Mouse (Mus musculus): ENCODE measurements around the gene Krt16.
"Not testable (repeated sequence)": the region's sequence is repeated elsewhere in the genome, so short reads cannot be mapped to it uniquely, and the experiment has no call there.

Gene Krt16

DNA sequence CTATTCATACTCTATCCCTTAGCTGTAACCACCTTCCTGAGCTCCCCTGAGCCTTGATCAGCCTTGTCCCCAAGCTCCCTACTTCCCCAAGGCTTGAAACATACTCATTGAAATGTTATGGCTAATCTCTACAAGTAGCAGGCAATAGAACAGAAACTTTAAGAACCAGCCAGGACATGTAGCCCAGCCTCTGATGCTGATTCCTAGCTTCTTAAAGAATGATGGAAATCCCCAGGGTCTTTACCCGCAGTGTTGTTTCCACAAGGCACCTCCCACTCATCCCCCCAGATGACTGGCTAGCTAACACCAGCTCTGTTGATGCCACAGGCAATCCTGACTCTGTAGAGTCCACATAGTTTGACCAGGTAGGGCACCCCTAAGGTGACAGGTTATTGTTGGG lies 9.3 kb upstream of the Krt16 start:
- DNase-seq (ENCODE audit: inconsistent age in 2 of 2, low spot score in 1 of 2): no peak

DNA sequence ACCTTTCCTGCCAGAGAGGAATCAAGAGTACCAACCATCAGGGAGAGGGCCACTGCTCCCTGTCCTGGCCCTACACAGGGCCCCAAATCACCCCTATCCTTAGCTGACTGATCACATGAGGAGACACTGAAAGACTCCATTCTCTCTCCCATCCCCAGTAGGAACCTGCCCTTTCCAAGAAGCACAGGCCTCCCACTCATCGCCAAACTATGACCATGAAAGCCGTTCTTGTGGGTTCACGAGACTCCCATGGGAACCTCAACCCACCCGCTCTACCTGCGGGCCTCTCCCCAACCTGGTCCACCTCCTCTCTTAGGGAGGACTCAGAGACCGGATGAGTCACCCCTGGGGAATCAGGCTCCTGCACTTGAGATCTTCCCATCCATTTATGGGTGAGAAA lies 6.8 kb upstream of the Krt16 start:
- no peak for DNase-seq (ENCODE audit: inconsistent age in 2 of 2, low spot score in 1 of 2)

DNA sequence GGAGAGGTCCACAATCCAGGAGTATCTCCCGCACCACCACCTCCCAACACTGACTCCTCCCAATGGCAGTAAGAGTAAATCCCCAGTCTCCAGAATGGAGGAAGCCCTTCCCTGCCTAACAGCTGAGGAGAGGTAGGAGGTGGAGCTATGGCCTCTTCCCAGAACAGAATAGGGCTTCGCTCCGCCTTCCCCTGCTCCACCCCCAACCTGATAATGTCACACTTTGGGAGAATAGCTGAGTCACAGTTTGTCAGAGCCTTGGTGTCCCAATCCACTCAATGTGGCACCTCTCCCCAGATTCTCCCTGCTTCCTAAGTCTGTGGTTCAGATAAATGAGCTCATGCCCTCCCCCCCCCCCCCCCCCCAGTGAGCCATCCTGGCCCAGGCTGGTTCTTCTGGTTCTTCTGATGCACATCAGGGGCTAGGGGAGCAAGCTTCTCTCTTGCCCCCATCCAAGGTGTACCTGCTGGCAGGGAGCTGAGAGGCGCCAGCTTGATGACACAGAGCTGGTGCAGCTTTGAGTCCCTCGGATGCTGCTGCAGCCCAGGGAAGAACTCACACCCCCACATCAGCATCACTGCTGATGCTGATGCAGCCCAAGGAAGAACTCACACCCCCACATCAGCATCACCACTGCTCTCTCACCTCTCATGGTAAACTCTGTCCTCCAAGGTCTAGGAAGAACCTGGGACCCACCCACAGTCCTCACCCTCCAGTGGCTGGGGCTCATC lies 5.8 kb upstream of the Krt16 start:
- no peak for DNase-seq (ENCODE audit: inconsistent age in 2 of 2, low spot score in 1 of 2)

DNA sequence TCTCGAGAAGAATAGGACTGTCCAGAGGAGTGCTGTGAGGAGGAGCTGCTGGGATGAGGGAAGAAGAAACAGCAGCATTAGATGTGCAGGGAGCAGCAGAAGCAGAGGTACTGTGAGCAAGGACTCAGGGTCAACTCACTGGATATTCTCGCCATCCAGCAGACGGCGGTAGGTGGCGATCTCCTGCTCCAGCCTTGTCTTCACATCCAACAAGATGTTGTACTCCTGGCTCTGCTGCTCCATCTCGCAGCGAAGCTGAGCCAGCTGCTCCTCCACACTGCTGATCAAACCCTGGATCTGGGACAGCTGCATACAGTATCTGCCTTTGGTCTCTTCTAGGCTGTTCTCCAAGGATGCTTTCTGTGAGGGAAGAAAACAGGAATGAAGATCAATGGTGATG lies 2.2 kb downstream of the Krt16 start:
- not testable (repeated sequence) for DNase-seq (ENCODE audit: inconsistent age in 2 of 2, low spot score in 1 of 2)

DNA sequence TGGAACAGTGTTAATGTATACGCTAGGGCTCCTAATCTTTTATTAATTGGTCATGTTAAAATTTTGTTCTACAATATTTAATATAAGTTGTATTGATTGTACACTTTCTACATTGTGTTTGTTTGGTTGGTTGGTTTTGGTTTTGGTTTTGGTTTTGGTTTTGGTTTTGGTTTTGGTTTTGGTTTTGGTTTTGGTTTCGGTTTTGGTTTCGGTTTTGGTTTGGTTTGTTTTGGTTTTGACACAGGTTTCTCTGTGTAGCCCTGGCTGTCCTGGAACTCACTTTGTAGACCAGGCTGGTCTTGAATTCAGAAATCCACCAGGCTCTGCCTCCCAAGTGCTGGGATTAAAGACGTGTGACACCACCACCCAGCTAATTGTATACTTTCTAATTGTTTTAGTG lies 8.4 kb downstream of the Krt16 start:
- not testable (repeated sequence) for DNase-seq (ENCODE audit: inconsistent age in 2 of 2, low spot score in 1 of 2)

DNA sequence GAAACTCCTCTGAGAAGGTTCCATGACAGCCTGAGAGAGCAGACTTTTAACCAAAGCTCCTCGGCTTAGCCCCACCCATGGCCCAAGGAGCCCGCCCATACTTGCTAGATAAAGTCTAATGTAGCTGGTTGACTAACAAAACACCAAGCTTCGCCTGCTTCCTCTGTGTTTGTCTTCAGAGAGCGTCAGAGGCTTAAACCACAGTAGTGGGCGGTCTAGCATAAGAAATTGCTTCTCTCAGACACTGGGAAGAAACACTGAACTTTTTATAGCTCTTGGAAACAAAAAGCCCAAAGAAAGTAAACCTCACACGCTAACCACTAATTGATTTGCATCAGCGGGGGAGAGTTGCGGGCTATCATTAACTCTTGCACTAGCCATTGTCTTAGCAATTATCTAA lies 27.0 kb downstream of the Krt16 start:
- no peak for DNase-seq (ENCODE audit: inconsistent age in 2 of 2, low spot score in 1 of 2)

DNA sequence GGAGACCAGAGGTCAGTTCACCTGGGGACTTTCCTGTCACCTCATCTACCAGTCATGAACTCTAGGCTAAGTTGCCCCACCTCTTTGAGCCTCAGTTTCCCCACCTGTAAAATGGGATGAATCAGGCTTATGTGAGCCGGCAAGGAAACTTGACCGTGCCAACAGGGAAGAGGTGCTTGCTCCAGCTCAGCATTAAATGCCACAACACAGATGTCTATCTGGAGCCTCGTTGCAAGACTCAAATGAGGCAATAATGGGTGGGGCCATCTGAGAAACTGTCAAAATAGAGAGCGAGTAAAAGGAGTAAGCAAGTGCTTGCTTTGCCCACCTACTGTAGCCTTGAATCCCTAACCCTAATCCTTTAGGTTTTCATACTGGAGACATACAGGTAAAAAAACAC lies 29.4 kb downstream of the Krt16 start:
- DNase-seq (ENCODE audit: inconsistent age in 2 of 2, low spot score in 1 of 2): no peak

DNA sequence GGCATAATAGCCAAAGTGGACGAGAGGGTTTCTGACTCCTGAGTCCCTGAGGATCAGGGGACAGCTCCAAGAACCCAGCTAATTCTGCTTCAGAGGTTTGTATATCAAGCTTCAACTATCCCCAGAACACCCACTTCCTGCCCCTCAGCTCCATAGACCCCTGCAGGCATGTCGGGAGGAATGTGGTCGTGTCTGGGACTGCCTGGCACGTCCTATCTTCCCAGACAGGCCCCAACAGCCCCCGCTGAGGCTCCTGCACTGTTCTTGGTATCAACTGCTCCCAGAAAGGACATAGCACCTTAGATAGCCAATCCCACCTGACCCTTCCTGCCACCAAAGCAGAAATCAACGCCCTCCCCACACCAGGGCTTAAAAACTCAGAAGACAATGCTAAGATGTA lies 40.2 kb downstream of the Krt16 start:
- DNase-seq (ENCODE audit: inconsistent age in 2 of 2, low spot score in 1 of 2): no peak

DNA sequence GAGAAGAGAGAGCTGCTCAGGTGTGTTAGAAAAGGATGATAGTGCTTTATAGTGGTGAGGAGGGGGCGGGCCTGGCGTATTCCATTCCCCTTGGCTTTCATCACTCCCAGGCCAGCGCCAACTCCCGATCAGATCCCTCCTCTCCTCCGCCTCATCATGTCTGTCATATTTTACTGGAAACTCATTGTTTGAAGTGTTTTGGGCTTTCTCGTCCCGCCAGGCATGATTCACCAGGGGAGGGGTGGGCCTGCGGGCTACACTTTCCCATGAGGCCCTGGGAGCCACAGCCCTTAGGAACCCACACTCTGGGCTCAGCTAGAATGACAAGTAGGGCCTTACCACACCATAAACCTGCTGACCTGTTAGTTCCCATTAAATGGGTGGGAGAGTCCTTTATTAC lies 41.2 kb downstream of the Krt16 start, which contains the start of gene Krt14:
Gene Krt14 (minus strand): TSS at position 51 of the 400 bp plus-strand sequence.
- no peak for DNase-seq (ENCODE audit: inconsistent age in 2 of 2, low spot score in 1 of 2)

DNA sequence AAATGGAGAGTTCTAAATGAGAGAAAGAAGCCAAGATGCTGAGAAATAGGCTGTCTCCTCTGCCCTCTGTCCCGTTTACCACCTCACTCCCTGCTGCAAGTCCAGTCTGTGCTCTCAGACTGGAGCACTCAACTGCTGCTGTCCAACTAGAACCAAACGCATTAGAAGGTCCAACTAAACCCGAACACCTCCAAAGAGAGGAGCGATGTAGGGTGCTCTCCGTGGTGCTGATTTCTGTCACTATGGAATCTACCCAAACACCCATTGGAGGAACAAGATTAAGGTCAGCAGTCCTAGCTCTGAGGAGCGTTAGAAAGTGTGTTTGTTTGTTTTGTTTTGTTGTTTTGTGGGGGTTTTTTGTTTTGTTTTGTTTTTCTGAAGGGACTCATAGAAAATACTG lies 45.3 kb downstream of the Krt16 start:
- DNase-seq (ENCODE audit: inconsistent age in 2 of 2, low spot score in 1 of 2): peak; percentile 22 to 68

DNA sequence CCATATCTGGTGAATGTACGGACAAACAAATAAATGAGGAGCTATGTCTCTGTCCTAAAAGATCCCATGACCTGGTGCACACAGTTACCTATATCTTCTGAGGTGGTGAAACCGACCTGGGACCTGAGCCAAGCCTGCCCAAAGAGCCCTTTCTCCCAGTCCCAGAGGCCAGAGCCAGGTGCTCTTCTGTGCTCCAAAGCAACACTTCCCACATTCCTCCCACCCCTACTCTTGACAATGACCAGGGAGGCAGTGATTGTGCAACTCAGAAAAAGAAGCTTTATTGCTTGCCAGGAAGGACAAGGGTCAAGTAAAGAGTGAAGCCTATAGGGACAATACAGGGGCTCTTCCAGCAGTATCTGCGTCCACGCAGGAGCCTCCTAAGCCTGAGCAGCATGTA lies 45.8 kb downstream of the Krt16 start:
- no peak for DNase-seq (ENCODE audit: inconsistent age in 2 of 2, low spot score in 1 of 2)

DNA sequence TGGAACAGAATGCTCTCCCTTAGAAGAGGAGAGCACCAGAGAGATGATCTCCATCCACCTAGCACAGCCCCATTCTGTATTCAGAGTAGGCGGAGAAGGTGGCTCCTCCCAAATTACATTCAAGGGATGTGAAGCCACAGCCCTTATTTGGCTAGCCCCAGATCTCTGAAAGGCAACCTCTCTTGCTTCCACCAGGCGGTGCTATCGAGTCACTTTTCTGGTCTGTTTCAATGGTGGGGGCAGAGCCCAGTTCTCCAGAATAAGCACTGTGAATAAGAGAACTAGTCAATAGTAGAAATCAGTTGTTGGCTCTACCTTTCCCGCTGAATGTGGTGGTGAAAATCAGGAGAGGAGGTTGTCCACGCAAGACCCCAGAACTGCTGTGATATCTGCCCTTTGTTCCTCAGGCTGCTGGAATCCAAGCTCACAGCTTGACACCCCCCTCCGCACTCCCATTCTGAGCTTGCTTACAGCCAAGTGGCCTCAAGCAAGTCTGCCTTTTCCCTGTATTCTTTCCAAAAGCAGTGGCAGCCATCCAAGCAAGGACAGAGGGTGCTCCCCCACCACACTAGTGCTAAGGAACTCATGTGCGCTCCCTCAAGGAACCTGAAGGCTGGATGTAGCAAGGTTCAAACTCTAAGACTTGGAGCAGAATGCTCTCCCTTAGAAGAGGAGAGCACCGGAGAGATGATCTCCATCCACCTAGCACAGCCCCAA lies 48.4 kb downstream of the Krt16 start:
- DNase-seq (ENCODE audit: inconsistent age in 2 of 2, low spot score in 1 of 2): peak in 1 of 2 experiments; percentile 43

DNA sequence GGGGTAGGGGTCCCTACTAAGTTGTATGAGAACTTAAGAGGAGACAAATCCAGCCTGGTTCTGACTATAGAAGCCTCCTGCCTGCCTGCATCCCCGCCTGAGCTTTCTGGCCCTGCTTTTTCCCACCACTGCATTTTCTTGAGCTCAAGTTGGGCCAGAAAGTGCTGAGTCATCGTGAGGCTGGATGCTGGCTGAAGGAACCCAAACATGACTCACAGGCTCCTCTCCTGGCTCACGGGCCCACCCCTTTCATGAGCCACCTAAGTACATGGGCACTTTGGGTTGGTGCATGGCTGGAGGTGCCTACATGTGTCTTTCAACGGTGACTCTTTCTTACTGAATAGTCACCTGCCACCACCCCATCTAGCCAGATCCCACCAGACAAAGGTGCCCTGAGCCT lies 50.0 kb downstream of the Krt16 start:
- DNase-seq (ENCODE audit: inconsistent age in 2 of 2, low spot score in 1 of 2): peak; percentile 18 to 64

Measured in adrenal gland, adult (tissue).